Mouse (Mus musculus): ENCODE data around the gene Ptprn2.

Ptprn2 gene

DNA sequence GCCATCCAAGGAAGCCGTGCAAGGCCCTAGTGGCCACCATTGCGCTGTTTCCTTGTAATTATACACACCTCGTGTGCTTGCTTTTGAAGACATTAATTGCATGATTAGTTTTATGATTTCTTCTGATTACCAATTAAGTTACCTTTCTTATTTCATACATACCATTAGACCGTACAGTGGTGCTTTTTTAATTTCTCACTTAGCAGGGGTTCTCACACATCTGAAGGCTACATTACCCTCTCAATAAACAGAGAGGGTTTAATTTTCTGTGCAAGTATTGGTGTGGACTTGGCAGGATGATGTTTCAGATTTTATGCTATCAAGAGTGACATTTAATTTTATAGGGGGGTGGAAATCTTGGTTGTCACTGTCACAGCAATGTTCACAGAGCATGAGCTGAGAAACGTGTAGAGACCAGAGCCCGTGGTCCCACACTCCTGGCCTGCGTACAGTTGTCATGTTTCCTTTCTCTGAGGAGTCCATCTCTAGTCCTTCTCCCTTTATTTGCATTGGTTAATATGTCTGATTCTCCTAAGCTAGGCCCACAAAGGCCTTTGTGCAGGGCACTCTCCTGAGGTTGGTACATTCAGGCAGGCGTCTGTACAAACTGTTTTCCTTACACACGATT lies 567.8 kb downstream of the Ptprn2 start:
- no peak for DNase-seq (ENCODE audit: inconsistent ontology term)

DNA sequence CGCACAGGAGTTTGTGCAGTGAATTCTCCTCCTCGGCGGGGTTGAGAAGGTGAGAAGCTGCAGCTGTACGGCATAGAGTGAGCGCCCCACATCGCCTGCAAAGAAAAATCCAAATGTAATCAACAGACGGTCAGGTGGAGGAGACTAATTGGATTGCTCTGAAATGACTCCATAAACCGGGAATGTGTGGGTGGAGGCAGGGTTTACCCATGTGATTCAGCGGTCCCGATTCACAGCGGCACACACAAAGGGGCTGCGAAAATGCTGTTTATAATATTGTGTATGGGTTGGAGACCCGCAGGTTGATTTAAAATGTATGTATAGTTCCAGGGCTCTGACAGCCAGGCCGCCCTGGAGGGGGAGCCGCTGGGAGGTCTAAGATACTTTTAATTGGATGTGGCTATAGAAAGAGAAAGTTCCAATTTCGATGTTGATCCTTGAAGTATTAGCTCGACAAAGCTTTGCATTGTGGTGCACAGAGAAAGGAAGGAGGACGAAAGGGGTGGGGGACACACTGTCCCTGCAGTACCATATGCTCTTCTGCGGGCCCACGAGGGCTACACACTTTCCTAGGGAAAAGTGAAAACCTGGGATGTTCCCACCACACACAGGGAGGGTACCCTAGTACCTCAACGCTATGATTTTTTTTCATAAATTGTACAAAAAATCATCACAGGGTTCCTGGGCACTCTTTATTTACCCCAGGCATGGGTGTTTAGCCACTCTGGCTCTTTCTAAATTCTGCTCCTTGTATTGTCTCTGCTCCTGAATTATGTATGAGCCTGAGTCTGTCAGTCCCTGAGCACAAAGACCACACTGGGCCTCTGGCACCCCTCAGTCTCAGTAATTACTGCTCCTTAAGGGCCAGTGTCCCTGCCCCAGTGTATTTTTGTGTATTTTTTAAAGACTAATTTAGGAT lies 568.6 kb downstream of the Ptprn2 start:
- peak; percentile 73 for DNase-seq (ENCODE audit: inconsistent ontology term)

DNA sequence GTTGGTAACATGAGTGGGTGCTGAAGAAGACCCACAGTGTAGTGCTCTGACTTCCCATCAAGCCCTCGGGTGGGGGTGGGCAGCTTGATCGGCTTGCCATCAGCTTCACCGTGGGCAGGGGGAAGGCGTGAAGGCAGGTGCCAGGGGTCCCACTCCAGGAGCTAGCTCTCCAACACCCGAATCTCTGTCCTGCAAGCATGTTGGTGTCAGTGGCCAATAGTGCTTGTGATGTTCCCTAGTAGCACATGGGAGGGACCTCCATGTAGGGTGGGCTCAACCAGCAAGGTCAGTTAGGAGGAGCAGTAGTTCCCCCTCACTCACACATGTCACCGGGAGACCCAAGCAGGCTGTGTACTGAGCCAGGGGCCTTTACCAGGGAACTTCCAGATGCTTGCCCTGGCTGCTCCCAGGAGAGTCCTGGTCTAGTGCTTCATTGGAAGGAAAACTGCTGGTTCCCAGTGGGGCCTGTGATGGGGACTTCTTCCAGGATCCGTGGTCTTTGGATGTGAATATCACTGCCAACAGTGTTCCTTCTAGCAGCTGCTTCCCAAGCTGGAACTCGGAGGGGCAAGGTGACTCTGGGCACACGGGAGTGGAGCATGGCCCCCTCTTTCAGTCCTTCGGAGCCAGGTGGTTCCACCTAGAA lies 569.5 kb downstream of the Ptprn2 start:
- DNase-seq (ENCODE audit: inconsistent ontology term), result no peak

DNA sequence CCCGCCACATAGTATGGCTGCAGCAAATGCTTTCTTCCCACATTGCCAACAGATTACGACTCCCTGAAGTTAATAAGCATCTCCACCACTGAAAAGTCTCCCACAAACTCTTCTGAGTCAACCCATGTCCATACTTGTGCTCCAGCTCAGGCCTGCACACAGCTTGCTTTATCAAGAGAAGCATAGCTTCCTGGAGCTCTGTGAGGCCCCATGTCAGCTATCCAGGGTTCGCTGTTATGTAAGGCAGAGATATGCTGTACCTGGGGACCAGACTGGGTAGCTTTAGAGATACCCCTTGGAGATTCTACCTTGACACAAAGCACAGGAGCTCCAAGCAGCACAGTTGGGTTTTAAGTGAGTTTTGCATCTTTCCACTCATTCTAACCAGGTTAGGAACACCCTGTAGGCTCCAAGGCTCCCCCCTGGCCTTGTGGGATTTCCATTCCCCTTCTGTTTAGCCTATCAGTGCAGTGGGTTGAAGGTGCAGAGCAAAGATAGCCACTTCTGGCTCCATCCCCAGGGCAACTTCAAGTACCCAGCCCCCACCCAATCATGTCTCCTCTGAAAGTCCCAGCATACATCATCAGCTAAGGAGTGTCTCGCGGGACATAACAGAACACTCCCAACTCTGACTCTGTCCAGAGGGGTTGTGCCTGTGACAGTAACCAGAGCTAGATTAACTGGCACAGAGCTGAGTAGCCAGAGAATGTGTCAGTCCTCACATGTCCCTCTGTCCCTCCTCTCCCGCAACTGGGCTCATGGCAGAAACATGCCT lies 572.9 kb downstream of the Ptprn2 start:
- no peak for DNase-seq (ENCODE audit: inconsistent ontology term)

DNA sequence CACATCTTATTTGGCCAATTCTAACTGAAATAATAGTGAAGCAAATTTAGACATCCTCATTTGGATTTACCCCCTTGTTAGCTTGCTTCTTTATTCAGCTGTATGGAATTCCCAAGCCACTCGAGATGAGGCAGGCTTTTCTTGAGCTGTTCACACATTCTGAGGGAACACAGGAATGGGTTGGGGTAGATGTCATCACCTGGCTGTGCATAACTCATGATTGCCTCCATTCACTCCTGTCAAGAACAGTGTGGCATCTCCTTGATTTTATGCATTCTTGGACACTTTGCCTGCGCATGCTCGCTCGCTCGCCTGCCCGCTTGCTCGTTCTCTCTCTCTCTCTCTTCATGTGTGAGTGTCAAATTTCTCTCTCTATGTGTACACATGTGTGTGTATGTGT lies 573.5 kb downstream of the Ptprn2 start:
- DNase-seq (ENCODE audit: inconsistent ontology term), result no peak

DNA sequence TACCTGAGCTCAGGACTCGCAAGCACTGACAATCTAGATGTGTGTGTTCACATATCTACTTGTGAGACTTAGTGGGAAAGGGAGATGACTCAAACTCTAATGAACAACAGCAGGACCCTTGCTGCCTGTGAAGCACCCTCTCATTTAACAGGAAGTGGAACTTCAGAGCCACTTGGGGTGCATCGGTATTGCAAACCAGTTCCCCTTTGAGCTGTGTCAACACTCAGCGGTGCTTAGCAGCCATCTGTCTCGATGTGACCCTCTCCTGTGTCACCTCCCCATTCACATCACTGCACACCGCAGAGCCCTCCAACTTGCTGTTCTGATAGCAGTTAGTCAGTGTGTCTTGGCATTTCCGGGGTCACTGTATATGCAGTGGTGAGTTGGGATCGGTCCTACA lies 592.1 kb downstream of the Ptprn2 start:
- DNase-seq (ENCODE audit: inconsistent ontology term), result no peak

DNA sequence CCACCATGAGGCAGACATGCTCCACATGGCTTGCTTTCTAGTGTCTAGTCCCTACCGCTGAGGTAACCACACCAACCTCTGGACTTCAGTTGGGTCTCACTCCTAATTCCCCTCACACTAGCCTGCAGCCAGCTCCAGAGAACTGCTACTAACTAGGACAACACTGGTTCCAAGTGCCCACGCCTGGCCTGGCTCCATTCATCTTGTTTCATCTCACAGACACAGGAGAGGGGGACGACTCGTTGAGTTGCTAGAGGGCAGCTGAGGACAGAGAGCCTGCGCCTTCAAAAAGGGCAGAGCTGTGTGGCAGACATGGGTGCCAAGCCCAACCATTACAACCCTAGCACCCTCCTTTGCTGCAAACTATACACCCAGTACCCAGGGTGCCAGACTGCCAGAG lies 593.4 kb downstream of the Ptprn2 start:
- no peak for DNase-seq (ENCODE audit: inconsistent ontology term)

DNA sequence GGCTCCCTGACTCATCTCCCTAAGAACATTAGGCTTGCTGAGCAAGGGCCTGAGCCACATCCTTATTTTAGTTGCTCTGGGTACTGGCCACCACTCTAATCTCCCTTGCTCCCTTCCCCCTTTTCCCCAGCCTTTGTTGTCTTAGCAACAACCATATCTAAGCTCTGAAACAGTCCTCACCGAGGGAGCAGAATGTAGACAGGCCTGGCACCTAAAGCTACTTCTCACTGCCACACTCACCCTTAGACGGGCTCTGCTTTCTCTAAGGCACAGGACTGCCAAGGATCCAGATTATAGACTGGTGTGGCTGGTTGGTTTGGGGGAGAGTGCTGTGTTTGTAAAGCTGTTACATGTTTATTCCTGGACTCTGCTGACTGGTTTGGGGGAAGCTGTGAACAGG lies 594.2 kb downstream of the Ptprn2 start:
- no peak for DNase-seq (ENCODE audit: inconsistent ontology term)

DNA sequence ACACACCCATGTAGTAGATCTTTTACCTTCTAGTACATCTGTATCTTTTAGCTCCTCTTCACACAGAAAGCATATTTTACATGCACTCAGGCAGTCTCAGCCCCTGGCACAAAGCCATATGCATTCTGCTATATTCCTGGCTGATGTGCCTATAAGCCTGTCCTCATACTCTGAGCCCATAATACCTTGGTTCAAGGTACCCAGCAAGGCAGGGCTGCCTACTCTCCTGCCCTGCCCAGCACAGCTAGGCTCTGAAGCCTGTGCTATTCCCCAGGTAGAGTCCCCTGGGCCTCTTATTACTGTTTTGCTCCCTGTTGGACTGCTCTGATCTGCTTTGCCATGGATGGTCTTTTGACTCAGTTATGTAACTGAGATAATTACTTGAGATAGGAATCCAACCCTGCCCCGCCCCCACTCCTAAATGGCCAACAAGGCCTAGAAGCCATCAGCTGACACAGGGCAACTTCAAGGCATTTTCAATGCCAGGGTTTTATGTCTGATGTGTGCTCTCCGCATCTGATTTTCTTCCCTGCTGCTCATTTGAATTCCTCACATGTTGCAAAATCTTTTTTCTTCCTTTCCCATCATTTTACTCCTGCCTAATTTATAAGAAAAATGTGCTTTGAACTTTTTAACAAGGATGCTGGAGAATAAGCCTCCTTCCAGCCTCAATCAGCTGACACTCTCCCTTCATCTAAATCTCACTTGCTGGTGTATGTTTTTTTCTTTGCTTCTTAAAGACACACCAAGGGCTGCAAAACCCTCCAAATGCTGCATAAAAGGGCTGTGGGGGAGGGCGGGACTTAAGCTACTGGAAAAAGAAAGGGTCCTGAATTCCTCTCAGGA lies 598.6 kb downstream of the Ptprn2 start:
- no peak for DNase-seq (ENCODE audit: inconsistent ontology term)

DNA sequence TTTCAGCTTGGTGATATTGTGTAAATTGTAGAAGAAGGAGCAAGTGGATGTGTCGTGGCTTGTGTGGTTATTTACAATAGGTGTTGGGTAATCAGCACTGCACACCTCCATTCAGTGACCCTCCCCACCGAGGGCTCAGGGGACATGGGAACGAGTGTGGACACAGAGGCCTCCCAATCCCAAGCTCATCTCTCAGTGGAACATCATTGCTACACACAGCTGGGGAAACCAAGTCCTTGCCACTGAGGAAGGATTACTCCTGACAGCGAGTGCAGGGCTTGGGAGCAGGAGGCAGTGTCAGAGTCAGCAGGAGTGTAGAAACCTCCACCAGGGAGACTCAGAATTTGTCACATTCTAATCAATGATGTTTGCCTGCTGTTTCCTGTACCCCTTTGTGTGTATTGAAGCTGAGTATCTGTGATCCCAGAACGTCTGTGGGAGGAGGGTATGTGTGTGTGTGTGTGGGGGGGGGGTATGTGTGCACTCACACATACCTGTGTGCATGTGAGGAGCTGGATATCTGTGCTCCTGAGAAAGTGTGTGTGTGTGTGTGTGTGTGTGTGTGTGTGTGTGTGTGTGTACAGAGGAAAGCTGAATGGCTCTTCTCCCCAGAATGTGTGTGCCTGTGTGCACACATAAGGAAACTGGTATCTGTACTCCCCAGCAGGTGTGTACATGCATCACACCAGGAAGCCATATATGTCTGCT lies 599.3 kb downstream of the Ptprn2 start:
- no peak for DNase-seq (ENCODE audit: inconsistent ontology term)

DNA sequence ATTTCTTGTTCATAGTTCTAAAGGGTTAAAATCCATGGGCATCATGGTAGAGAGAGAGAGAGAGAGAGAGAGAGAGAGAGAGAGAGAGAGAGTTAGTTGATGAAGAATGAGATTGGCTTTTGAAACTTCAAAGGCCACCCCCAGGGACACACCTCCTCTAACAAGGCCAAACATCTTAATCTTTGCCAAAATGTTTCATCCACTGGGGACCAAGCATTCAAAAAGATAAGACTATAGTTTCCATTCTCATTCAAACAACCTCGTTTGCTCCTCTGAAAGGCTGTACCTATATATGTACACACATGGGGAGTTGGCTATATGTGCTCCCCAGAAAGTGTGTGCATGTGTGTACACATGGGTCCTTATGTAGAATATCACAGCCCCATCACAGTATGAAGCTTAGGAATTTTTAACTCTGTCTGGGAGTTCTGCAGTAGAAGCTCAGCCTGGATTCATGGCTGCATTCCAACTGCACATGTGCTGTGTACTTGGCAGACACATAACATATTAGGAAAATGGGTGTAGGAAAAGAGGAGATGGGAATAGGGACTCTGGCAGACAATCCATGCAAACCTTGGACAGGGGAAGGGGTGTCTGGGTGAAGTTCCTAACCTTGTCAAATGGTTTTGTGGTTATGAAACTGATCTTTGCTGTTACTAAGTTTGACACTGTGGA lies 600.3 kb downstream of the Ptprn2 start:
- no peak for DNase-seq (ENCODE audit: inconsistent ontology term)

DNA sequence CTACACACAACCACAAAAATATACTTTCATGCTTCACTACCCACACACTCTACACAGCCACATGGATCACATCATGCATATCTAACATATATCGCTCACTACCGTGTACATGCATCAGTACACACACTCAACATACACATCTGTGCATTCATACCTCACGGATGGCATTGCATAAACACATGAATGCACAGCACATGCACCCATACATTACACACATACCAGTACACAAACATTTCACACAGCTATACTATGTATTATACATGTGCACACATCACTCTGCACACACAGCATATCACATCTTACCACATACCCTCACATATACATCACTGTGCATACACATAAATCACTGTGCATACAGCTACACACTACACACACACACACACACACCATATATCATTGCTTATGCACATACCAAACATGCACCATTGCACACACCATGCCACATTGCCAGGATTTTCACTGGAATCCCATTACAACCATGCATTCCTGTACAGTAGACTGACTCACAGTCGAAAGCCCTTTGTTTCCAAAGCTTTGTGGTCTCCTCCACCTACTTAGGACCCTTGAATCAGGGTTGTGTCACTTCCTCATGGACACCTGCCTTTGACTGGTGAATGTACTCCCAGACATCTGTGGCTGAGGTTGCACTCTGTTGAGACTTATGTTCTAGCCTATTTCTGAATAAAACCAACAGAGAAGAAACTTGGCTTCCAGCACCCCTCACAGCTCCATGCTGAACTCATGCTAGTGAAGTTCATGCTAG lies 607.0 kb downstream of the Ptprn2 start:
- DNase-seq (ENCODE audit: inconsistent ontology term), result peak; percentile 62

DNA sequence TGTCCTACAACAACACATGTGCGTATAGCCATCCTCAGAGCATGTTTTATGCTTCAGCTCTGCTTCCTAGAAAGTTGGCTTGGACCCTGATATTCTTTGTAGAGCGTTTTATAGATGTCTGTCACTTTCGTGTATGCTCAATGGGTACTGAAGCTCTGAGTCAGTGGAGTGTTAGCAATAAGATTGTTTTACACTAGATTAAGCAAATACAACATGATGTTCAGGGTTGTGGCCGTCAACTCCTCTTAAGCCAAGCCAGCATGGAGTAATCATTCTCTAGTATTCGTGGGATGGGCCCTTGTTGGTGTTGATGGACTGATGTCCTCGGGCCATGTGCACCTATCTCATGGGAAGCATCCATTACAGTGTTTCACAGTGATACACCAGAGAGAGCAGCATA lies 610.4 kb downstream of the Ptprn2 start:
- peak; percentile 68 for DNase-seq (ENCODE audit: inconsistent ontology term)

DNA sequence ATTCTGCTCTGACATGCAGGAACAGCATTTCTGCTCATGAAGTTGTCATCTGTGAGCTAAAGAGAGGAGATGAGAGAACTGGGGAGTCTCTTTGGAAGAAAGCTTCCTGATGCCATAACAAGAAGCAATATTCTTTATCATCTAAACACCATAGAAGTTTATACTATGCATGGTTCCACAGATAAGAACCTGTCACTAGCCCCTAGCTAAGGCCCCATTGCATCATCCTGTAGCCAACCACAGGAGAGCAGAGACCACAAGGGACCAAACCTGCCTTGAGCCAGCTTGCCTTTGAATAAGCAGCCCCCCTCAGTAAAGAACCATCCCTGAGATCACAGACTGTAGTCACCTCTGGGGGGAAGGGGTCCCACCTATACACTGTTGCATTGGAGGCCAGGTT lies 612.8 kb downstream of the Ptprn2 start:
- no peak for DNase-seq (ENCODE audit: inconsistent ontology term)

DNA sequence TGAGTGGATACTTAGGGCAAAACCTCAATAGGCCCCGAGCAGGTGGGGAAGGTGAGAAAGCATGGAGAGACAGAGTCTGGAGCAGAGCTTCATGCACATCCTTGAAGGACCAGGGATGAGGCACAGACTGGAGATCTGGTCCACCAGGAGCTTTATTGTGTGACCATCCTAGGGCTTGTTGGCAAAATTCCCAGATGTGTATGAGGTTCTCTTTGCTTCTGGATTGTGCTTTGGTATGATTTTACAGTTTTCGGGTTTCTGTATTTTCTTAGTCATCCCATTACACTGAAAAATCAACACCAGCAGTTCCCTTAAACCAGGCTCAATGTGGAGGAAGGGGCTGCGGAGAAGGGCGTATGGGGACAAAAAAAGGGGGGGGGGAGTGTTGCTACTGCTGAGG lies 621.2 kb downstream of the Ptprn2 start:
- no peak for DNase-seq (ENCODE audit: inconsistent ontology term)

DNA sequence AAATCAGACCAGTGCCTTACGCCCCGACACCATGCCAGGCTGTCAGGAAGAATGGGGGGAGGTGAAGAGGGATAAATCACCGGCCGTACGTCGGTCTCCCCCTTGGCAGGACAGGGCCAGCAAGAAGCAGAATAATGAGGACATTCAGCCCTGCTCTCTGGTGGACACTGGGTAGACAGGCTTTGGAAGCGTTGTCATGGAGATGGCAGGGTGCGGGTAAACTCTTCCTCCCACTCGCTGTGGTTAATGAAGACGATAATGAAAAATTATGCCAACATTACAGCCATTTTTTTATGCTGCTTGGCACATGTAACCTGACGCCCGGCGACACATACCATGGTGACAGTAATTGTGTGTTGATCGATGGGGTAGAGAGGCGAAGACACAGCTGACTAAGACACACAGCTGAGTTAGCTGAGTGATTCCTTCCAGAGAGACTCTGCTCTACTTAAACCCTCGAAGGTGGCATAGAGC lies 621.7 kb downstream of the Ptprn2 start:
- DNase-seq (ENCODE audit: inconsistent ontology term), result peak; percentile 87

DNA sequence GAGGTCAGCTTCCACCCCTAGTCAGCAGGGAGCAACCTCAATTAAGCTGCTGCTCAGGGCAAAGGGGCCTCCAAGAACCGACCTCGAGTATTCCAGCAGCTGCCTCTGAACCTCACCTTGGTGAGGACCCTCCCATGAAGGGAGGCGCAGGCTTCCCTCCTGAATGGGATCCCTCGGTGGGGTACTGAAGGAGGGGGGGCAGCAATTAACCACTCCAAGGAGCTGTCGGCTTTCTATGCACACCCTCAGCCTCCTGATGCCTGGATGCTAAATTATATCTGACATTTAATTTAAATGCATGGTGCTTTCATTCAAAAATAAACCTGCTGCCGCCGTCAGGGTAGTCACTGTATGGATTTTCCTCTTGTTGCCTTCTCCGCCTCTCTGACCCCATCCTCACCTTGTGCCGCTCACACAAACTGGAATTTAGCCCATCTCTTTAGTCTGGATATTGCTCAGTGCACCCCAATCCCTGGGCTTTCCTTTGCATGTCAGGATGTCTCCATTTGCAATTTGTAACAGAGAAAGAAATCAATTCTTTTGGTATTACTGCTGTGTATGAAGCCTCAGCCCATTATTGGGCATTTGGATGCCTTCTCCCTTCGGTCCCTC lies 629.8 kb downstream of the Ptprn2 start:
- DNase-seq (ENCODE audit: inconsistent ontology term), result no peak

DNA sequence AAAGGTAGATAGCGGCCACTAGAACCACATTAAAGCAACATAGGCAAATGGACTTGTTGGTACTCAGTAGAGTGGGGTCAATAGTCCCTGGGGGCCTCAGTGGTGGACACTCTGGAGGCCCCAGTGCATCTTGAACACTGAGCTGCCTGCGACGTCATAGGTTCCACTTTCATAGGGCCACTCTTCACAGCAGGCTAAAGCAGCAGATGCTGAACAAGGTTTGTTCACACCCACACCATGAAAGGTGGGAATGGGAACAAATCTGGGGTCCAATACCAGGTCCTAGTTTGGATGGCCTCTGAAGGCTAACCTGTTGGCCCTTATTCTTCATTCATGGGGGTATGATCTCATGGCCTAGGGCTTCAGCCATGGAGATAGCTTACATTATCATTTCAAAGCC lies 641.6 kb downstream of the Ptprn2 start:
- no peak for DNase-seq (ENCODE audit: inconsistent ontology term)

DNA sequence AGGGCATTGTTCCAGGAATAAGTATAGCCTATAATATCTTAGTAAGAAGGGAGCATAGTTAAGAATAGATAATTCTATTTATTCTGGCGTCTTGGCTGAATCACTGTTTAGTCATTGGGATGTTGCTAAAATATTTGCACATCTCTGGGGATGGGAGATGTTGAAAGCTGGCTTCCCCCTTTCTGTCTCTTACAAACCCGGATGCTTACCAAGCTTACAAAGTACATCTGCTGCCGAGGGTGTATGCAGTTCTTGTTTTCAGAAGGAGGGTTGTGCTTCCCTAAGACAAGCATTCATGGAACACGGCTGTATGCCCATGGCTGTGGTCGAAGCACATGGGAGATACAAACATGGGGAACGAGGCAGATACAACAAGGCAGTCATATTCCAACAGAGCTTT lies 642.0 kb downstream of the Ptprn2 start:
- no peak for DNase-seq (ENCODE audit: inconsistent ontology term)
